Mouse (Mus musculus) CH12.LX (cell line): ENCODE measurements around the gene Olfr15.

Source experiments
- NELFE ChIP-seq: IDR thresholded peaks from 2 replicates; pipeline ENCODE4 v1.6.1; 2011; ENCODE audit warnings: low read depth, low read length, improper control_type of control experiment
- POLR2A ChIP-seq: IDR thresholded peaks from 2 replicates; pipeline ENCODE4 v1.6.1; 2011; ENCODE audit warnings: low read depth, mild to moderate bottlenecking, improper control_type of control experiment, low read length

GRCm38 (mm10) chr16:3820202-3820601, 10.5 kb upstream of the Olfr15 start:
- TF ChIP-seq NELFE (no peak), POLR2A (no peak)
